Mouse (Mus musculus): ENCODE measurements at regions not wholly inside any gene's neighbourhood (a gene's known extent, or its start where the extent isn't known, plus 50 kb on each side); places are given as distances from the start of the nearest gene placed in this dataset.

DNA sequence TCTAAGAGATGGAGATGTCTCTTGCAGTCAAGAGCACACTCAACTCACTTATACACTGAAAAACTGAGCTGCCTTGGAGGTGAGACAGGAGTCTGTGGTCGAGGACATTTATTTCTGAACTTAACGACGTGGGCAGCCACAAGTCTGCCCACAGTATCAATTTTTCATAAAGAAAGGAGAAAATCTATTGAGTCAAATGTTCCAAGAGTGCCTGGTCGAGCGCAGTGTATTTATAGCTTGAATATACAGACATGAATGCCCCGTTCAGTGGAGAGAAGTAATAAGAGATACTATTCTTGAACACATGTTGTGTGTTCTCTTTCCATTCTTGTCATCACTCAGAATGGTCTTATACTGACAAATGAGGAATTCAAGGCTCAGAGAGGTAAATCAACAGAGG lies 375.3 kb upstream of the Gm26657 start:
- no peak for TF ChIP-seq POLR2A (IDR thresholded peaks at IDR 0.05; ENCODE audit: extremely low read depth, insufficient read depth, low read length)
- no peak for TF ChIP-seq CTCF (IDR thresholded peaks at IDR 0.05; ENCODE audit: extremely low read depth, insufficient read depth, low read length)
